Mouse (Mus musculus) liver, embryonic 12.5 days (tissue): ENCODE results near the gene Prps1l1. TPM values are rescaled to one million over a fixed set of nuclear protein-coding genes. Genes with fewer than 3 reads are reported as not detected.

Experiments used
- polyA plus RNA-seq: library from polyadenylated mRNA; unstranded; fragments of >200 nt; fragmentation: Nextera tagmentation; extraction: Ambion mirVana; gene quantifications from 2 replicates; pipeline ENCODE4 v1.2.1, GENCODE M21; 2016

The Prps1l1 gene
- polyA plus RNA-seq, 1 experiment from 2014 or later = 0.14 TPM

Other genes starting within 250 kb of the Prps1l1 start
- gene Hdac9, start 67.7 kb upstream of the Prps1l1 start, polyA plus RNA-seq = 1.5 TPM in 2 replicates
- gene Snx13, start 62.4 kb downstream of the Prps1l1 start, polyA plus RNA-seq = 8.4 and 10.3 TPM in 2 replicates